Mouse (Mus musculus): ENCODE results near the gene Tedc1.
A peak's percentile ranks its signal among the peaks of the same experiment; 100 is the strongest.

Gene Tedc1

GRCm38 (mm10) chr12:113139908-113140615 lies 16.2 kb upstream of the Tedc1 start, which contains the start of gene Crip2:
Gene Crip2 (plus strand): TSS chr12:113140236.
- DNase-seq: peak; percentile 98

- peak; percentile 68 for DNase-seq
Measured at GRCm38 (mm10) chr12:113140616-113141411, 15.4 kb upstream of the Tedc1 start.

- peak; percentile 81 for DNase-seq
Measured at GRCm38 (mm10) chr12:113141531-113141973, 14.7 kb upstream of the Tedc1 start.

GRCm38 (mm10) chr12:113142021-113142975 lies 13.9 kb upstream of the Tedc1 start:
- DNase-seq: peak; percentile 96

GRCm38 (mm10) chr12:113143164-113143563 lies 13.1 kb upstream of the Tedc1 start:
- peak; percentile 70 for DNase-seq

GRCm38 (mm10) chr12:113144001-113144756 lies 12.0 kb upstream of the Tedc1 start:
- DNase-seq: peak; percentile 76

GRCm38 (mm10) chr12:113144886-113145285 lies 11.3 kb upstream of the Tedc1 start:
- DNase-seq: no peak

- no peak for DNase-seq
Measured at GRCm38 (mm10) chr12:113145591-113145990, 10.6 kb upstream of the Tedc1 start.

- DNase-seq: peak; percentile 93
Measured at GRCm38 (mm10) chr12:113146112-113147057, 9.8 kb upstream of the Tedc1 start, which contains the start of gene Crip1. Gene Crip1 (plus strand): TSS chr12:113146316.

- DNase-seq: peak; percentile 48
Measured at GRCm38 (mm10) chr12:113147481-113147880, 8.7 kb upstream of the Tedc1 start.

- DNase-seq: peak; percentile 87
Measured at GRCm38 (mm10) chr12:113148381-113149035, 7.7 kb upstream of the Tedc1 start.

GRCm38 (mm10) chr12:113149341-113149740 lies 6.9 kb upstream of the Tedc1 start:
- DNase-seq: peak; percentile 76

GRCm38 (mm10) chr12:113149896-113150295 lies 6.3 kb upstream of the Tedc1 start:
- DNase-seq: no peak

- no peak for DNase-seq
Measured at GRCm38 (mm10) chr12:113150591-113150990, 5.6 kb upstream of the Tedc1 start.

- no peak for DNase-seq
Measured at GRCm38 (mm10) chr12:113151046-113151445, 5.2 kb upstream of the Tedc1 start.

- DNase-seq: peak; percentile 76
Measured at GRCm38 (mm10) chr12:113151661-113152271, 4.5 kb upstream of the Tedc1 start.

GRCm38 (mm10) chr12:113152272-113152661 lies 4.0 kb upstream of the Tedc1 start:
- DNase-seq: peak; percentile 71

GRCm38 (mm10) chr12:113152991-113153525 lies 3.2 kb upstream of the Tedc1 start:
- DNase-seq: no peak

- peak; percentile 45 for DNase-seq
Measured at GRCm38 (mm10) chr12:113153971-113154370, 2.2 kb upstream of the Tedc1 start.

Data from lung, postnatal 36 days (tissue).